19 mouse cellular contexts compared by ENCODE assay signal in the genomic region with DNA sequence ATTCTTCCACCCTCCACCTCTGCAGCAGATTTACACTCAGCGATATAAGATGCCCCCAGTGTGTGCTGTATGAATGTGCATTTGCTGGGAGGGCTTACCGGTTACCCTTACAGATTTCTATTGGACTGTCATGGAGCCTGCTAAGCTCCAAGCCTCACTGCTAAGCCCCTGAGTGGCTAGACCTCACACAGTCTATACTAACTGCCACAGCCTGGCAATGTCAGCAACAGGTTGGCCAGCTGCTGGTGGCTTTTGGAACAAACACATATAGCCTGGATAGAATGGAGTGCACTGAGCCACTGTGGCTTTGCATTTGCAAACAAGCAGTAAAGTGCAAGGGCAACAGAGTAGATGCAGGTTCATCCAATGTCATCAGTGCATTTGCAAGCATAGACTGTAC.
"Had no signal": no experiment of that assay in that cellular context is flagged by ENCODE, and none has a peak within 500 bp of the region (broad histone marks: within the 10 kb centered on the region; RNA-seq: fewer than 3 reads in every experiment).

No protein-coding gene starts in this region.

- H3K4me1 ChIP-seq: liver, embryonic 13.5 days; liver, embryonic 15.5 days; lung, embryonic 15.5 days; megakaryocyte, embryonic 14.5 days; midbrain, embryonic 12.5 days; stomach, embryonic 15.5 days had no signal

- H3K4me2 ChIP-seq: liver, embryonic 13.5 days; liver, embryonic 15.5 days; lung, embryonic 15.5 days; midbrain, embryonic 12.5 days; neural tube, embryonic 13.5 days; stomach, embryonic 15.5 days had no signal

- DNase-seq: liver, embryonic 13.5 days; liver, postnatal 0 days; lung, adult 2 months; lung, postnatal 14 days; lung, postnatal 36 days; right cerebral cortex, postnatal 14 days; thymus, adult 2 months; thymus, postnatal 25 days; thymus, postnatal 4 days had no signal

- ATAC-seq: liver, postnatal 0 days; lung, postnatal 0 days; midbrain, embryonic 16.5 days had no signal

- H3K9me3 ChIP-seq: liver, embryonic 13.5 days; liver, embryonic 15.5 days; lung, embryonic 15.5 days; midbrain, embryonic 12.5 days; neural tube, embryonic 13.5 days; stomach, embryonic 15.5 days had no signal

- H3K9ac ChIP-seq: liver, embryonic 13.5 days; liver, embryonic 15.5 days; liver, postnatal 0 days; lung, embryonic 15.5 days; midbrain, embryonic 12.5 days; neural tube, embryonic 13.5 days; stomach, embryonic 15.5 days had no signal

- H3K36me3 ChIP-seq: liver, embryonic 13.5 days; liver, embryonic 15.5 days; lung, embryonic 15.5 days; midbrain, embryonic 12.5 days; neural tube, embryonic 13.5 days; stomach, embryonic 15.5 days had no signal

- H3K27me3 ChIP-seq: liver, embryonic 13.5 days; liver, embryonic 15.5 days; lung, embryonic 15.5 days; megakaryocyte, embryonic 14.5 days; midbrain, embryonic 12.5 days; neural tube, embryonic 13.5 days; stomach, embryonic 15.5 days had no signal

- H3K4me3 ChIP-seq: liver, embryonic 13.5 days; liver, embryonic 15.5 days; lung, embryonic 15.5 days; megakaryocyte, embryonic 14.5 days; midbrain, embryonic 12.5 days; neural tube, embryonic 13.5 days; stomach, embryonic 15.5 days had no signal

- H3K27ac ChIP-seq: liver, embryonic 13.5 days; liver, embryonic 15.5 days; lung, embryonic 15.5 days; macrophage; midbrain, embryonic 12.5 days; neural tube, embryonic 13.5 days; stomach, embryonic 15.5 days; stomach, postnatal 0 days had no signal
